Mouse (Mus musculus): ENCODE data around the gene Bcl2l13.
A peak's percentile ranks its signal among the peaks of the same experiment; 100 is the strongest.
"Not testable (repeated sequence)": the region's sequence is repeated elsewhere in the genome, so short reads cannot be mapped to it uniquely, and the experiment has no call there.

Bcl2l13 gene

DNA sequence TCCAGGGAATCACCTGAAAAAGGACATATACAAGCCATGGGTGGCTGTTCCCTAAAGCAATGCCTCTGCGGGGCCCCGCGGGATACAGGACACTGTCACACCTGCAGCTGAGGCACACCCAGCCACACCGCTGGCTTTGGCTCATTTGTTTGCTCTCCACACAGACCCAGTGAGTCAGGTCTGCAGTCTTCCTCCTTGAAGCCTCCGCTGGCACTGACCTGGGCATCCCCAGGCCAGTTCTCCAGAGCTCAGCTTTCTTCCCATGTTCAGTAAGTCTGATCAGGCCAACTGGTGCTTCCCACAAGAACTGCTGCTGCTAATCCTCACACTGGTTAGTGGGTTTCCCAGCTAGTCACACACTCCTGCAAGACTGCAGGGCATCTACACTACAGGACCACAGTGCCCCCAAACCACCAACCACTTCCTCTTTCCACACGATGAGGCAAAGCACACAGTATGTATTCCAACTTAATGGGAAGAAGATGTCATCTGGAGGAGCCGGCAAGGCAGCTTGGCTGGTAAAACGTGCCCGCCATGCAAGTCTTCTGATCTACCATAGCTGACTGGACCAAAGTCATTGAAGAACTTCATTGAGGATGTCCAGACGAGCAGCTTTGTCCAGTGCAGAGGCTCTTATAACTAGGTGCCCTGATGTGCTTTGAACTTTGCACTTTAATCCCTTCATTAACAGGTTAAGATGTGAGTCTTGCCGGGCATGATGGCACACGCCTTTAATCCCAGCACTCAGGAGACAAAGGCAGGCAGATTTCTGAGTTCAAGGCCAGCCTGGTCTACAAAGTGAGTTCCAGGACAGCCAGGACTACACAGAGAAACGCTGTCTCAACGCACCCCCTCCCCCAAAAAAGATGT, 66.0 kb downstream of the Bcl2l13 start:
- no peak for DNase-seq (ENCODE audit: low read depth, low spot score)

DNA sequence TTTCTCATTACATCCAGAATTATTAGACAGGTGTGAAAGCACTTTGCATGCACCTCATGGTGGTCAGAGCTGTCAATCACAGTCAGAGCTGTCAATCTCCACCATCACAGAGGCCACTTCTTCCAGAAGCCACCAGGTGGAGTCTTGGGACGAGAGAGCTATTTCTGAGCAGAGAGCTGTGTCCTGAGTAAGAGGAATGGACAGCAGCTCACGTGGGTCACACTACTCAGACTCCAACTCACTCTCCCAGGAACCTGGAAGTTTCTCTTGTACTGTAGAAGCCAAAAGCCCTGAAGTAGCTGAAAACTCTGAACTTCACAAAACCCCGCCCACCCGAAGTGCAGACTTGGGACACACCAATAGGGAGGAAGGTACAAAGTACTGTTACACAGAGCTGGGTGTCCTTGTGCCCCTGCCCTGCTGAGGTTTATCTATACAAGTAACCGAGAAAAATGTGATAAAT, 67.5 kb downstream of the Bcl2l13 start:
- DNase-seq (ENCODE audit: low read depth, low spot score) = peak; percentile 27

- no peak for DNase-seq (ENCODE audit: low read depth, low spot score)
Measured at GRCm38 (mm10) chr6:120903961-120904360, 67.9 kb downstream of the Bcl2l13 start.

DNA sequence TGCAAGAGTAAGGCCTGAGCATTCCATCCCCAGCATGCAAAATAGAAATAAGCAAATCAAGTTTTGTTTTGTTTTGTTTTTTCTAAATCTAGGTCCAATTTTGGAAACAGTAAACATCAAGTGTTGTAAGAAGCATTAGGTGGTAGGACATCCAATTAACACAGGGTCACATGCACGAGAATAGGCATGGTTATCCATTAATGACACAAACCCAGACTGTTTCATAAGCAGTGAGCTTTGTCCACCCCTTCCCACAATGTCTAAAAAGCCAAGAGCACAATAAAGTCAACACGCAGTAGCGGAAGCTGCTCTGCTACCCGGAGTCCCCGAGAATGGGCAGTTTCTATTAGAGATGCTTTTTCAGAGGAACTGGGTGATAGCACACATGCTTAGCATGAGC, 69.1 kb downstream of the Bcl2l13 start:
- no peak for DNase-seq (ENCODE audit: low read depth, low spot score)

DNA sequence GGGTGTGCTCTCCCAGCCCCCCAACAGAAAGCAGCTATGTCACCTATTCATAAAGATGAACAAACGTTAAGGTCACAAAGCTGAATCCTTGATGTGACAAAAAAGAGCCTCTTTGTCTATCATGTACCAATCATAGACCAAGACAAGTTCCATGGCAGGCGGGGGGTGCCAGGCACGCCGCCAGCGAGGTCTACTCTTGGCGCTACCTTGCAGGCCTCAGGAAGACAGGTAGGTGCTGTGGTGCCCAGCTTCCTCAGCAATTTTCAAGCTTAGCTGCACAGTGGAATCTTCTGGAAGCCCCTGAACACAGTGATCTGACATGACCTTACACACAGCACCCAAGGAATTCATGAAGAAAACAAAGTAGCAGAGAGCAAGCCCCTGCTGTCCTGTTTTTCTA, 70.5 kb downstream of the Bcl2l13 start:
- DNase-seq (ENCODE audit: low read depth, low spot score) = no peak

- DNase-seq (ENCODE audit: low read depth, low spot score) = not testable (repeated sequence)
Measured at GRCm38 (mm10) chr6:120907876-120908597, 72.0 kb downstream of the Bcl2l13 start.

- no peak for DNase-seq (ENCODE audit: low read depth, low spot score)
Measured at GRCm38 (mm10) chr6:120909501-120909900, 73.5 kb downstream of the Bcl2l13 start.

DNA sequence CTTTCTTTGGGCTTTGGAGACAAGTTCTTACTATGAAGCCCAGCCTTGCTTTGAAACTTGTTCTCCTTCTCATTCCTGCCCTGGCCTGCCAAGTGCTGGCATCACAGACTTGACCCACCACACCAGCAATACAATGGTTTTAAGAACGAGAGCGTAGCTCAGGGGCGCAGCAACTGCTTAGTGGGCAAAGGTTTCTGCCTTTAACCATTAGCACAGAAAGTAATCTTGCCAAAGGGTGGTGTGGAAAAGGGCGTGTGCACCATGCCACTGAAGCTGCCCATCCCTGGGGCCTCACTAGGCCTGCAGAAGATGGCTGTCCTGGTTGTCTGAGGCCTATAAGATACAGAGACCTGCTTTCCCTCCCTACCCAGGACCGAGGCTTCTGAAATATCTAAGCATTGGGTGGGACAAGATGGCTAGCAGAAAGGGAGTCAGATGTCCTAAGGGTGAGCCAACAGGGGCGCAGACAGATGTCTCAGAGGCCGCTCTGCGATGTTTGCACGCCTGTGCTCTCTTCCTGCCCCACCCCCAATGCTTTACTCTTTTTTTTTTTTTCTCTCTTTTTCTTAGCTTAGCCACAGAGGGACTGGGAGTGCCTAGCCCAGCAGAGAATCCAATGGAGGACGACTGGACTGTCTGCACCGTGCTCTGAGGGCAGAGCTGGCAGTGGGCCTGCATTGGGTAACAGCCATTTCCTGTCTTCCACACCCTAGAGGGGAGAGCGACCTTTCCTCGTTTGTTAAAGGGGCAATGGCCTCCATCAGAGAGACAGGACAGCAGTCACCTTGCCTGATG, 75.4 kb downstream of the Bcl2l13 start:
- DNase-seq (ENCODE audit: low read depth, low spot score) = no peak

DNA sequence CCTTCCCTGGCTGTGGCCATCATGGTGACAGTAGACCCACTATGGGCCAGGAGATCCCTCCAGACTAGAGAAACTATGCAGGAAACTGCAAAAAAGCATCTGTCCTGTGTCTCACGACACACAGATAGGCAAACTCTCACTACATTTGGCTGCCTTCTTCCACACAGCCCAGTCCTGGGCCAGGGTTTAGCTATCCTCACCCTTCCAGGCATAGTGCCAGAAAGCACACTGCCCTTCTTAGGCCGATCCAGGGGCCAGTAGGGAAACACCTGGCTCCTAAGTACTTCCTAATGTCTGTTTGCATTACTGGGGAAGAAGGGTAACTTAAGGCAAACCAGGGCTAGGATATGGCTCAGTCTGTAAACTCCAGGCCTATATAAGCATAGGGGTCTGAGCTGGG, 76.9 kb downstream of the Bcl2l13 start:
- DNase-seq (ENCODE audit: low read depth, low spot score) = peak; percentile 46

GRCm38 (mm10) chr6:120913783-120914182, 77.8 kb downstream of the Bcl2l13 start:
- DNase-seq (ENCODE audit: low read depth, low spot score) = no peak

- DNase-seq (ENCODE audit: low read depth, low spot score) = no peak
Measured at GRCm38 (mm10) chr6:120914533-120914910, 78.5 kb downstream of the Bcl2l13 start.

- DNase-seq (ENCODE audit: low read depth, low spot score) = no peak
Measured at GRCm38 (mm10) chr6:120914911-120915648, 79.1 kb downstream of the Bcl2l13 start.

- DNase-seq (ENCODE audit: low read depth, low spot score) = no peak
Measured at GRCm38 (mm10) chr6:120915649-120915975, 79.6 kb downstream of the Bcl2l13 start.

GRCm38 (mm10) chr6:120916074-120916971, 80.3 kb downstream of the Bcl2l13 start, which contains the start of gene Bid:
Gene Bid (minus strand): TSS chr6:120916853.
- peak; percentile 51 for DNase-seq (ENCODE audit: low read depth, low spot score)

DNA sequence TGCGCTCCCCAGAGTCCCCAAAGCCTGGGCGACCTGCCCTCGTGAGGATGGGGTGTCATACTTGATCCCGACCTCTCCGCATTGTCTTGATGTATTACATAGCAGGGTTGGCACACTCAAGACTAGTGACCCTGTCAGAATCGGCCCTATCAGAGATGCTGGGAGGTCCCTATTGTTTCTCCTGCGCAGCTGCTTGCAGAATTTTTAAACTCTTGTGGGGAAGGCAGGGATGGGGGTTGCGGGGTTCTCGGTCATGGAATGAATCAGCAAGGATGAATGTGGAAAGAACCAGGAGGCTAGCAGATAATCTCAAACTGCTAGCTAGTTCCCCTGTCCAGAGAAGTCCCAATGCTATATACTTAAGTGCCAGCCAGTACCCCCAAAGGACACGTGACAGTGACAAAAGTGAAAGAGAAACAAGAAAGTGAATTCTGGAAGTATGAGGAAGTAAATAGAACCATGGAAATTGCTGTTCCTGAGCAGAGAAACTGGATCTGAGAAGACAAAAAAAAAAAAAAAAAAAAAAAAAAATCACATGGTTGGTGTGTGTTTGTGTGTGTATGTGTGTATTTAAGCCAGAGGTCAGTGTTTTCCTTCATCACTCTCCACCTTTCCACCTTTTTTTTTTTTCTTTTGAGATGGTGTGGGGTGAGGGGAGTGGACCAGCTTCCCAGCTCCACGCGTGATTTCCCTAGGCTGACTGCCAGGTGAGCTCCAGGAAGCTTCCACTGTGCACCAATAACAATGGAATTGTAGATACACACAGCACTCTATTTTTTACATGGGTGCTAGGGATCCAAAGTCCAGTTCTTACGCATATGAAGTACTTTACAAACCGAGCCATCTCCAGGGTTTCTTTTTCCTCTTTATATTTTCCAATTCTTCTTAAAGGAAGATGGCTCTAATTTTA, 81.2 kb downstream of the Bcl2l13 start:
- DNase-seq (ENCODE audit: low read depth, low spot score) = not testable (repeated sequence)

DNA sequence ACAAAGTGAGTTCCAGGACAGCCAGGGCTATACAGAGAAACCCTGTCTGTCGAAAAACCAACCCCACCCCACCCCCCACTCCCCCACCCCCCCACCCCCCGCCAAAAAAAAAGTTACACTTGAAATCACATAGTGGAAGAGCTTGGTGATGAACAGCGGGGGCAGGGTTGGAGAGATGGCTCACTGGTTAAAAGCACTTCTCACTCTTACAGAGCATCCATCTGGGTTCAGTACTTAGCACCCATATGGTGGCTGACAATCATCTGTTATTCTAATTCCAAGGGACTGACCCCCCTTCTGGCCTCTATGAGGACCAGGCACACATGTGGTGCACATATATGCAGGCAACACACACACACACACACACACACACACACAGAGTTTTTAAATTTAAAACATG, 82.0 kb downstream of the Bcl2l13 start:
- DNase-seq (ENCODE audit: low read depth, low spot score) = no peak

DNA sequence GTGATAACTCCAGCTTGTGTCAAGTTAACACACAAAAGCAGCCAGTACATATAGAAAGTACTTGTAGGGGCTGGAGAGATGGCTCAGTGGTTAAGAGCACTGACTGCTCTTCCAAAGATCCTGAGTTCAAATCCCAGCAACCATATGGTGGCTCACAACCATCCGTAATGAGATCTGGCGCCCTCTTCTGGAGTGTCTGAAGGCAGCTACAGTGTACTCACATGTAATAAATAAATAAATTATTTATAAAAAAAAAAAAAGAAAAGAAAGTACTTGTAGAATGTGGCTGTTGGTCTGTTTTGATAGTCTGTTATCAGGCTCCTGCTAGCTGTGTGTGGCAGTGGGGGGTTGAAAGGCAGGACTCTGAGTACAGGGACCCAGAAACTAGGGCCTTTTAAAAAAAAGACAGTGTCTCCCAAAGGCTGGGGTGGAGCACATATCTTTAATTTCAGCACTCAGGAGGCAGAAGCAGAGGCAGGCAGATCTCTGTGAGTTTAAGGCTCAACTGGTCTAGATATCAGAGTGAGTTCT, 88.8 kb downstream of the Bcl2l13 start:
- DNase-seq (ENCODE audit: low read depth, low spot score) = not testable (repeated sequence)

GRCm38 (mm10) chr6:120926880-120927279, 90.9 kb downstream of the Bcl2l13 start:
- DNase-seq (ENCODE audit: low read depth, low spot score) = no peak

DNA sequence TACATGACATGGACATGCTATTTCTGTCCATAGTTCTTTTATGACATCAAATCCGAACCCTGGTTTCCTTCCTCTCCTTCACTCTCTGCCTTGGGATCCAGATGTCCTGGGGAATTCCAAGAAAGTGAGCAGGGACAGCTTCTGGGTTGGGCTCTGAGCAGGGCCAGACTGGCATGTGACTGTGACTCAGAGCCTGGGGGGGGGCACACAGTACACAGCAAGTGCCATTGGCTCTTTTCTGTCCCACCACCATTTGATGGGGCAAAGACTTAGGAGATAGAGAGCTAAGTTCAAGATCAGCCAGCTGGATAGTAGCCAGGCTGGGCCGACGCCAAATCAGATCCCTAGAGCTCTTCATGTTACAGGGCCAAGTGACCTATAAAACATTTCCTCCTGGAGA, 91.8 kb downstream of the Bcl2l13 start:
- peak; percentile 76 for DNase-seq (ENCODE audit: low read depth, low spot score)

Data from skeletal muscle tissue, adult 2 months (tissue).